Mouse (Mus musculus) embryonic facial prominence, embryonic 11.5 days (tissue): ENCODE measurements around the gene Dgkh. TPM values are rescaled to one million over a fixed set of nuclear protein-coding genes. Genes with fewer than 3 reads are reported as not detected.

Source experiments
- ATAC-seq: fragments of 200-750 bp; cut with Nextera tagmentation; replicated peaks from 2 replicates; pipeline ENCODE4 v1.8.0; 2017; ENCODE audit warnings: low read depth; ENCODE audit not compliant: insufficient number of reproducible peaks, low FRiP score, low TSS enrichment
- DNase-seq: peaks from one replicate; pipeline ENCODE4 v3.0.0-alpha.2; 2015; ENCODE audit warnings: low spot score
- H3K27ac ChIP-seq: fragments of 300-500 bp; sonication (generic); replicated peaks from 2 replicates; pipeline ENCODE4 v1.5.1; 2014; ENCODE audit warnings: mild to moderate bottlenecking, low read depth, low read length, control low read depth
- H3K27me3 ChIP-seq: fragments of 300-500 bp; sonication (generic); 2 replicates; pipeline ENCODE4 v1.6.1; 2014; ENCODE audit warnings: mild to moderate bottlenecking, low read length, moderate library complexity, mixed read lengths; ENCODE audit not compliant: control insufficient read depth, insufficient read depth
- H3K36me3 ChIP-seq: fragments of 300-500 bp; sonication (generic); replicated peaks from 2 replicates; pipeline ENCODE4 v1.6.1; 2014; ENCODE audit warnings: low read depth, mild to moderate bottlenecking, low read length, moderate library complexity, mixed read lengths; ENCODE audit not compliant: control insufficient read depth, insufficient read depth
- H3K4me1 ChIP-seq: fragments of 300-500 bp; sonication (generic); 2 replicates; pipeline ENCODE4 v1.6.1; 2014; ENCODE audit warnings: low read length, mixed read lengths; ENCODE audit not compliant: control insufficient read depth, insufficient read depth
- H3K4me2 ChIP-seq: fragments of 300-500 bp; sonication (generic); 2 replicates; pipeline ENCODE4 v1.6.1; 2014; ENCODE audit warnings: low read depth, mild to moderate bottlenecking, control low read depth, low read length, moderate library complexity
- H3K4me3 ChIP-seq: fragments of 300-500 bp; sonication (generic); 2 replicates; pipeline ENCODE4 v1.5.1; 2014; ENCODE audit warnings: low read depth, low read length, control low read depth
- H3K9ac ChIP-seq: fragments of 300-500 bp; sonication (generic); replicated peaks from 2 replicates; pipeline ENCODE4 v1.6.1; 2014; ENCODE audit warnings: mild to moderate bottlenecking, control low read depth, low read length
- H3K9me3 ChIP-seq: fragments of 300-500 bp; sonication (generic); replicated peaks from 2 replicates; pipeline ENCODE4 v1.6.1; 2016; ENCODE audit warnings: mild to moderate bottlenecking, low read length, inconsistent platforms, mixed read lengths; ENCODE audit not compliant: control insufficient read depth
- WGBS: fragments of 180-500 bp; shearing (Covaris S2); extraction: QIAGEN DNeasy Blood & Tissue Kit; methylation state at CpG from one replicate; pipeline ENCODE4 v1.1.7; 2014; 5-methylcytosine and 5-hydroxymethylcytosine counted together
- polyA plus RNA-seq: library from polyadenylated mRNA; unstranded; fragments of >200 nt; fragmentation: Nextera tagmentation; extraction: Ambion mirVana; gene quantifications from 2 replicates; pipeline ENCODE4 v1.2.1, GENCODE M21; 2014

Dgkh gene
- polyA plus RNA-seq, 1 experiment from 2014 or later: 1.2 TPM

- Histone ChIP-seq H3K4me2 (no peak overlapping the region), H3K27ac (no peak overlapping the region), H3K4me3 (no peak overlapping the region), H3K36me3 (no peaks in the 10 kb centered on the region), H3K4me1 (no peaks in the 10 kb centered on the region), H3K9me3 (no peaks in the 10 kb centered on the region; the same call in 1 of the 2 replicates), H3K9ac (no peak overlapping the region), H3K27me3 (no peaks in the 10 kb centered on the region)
- 87% methylated on average over 3 of the region's 3 CpGs for WGBS
- ATAC-seq (no peak), DNase-seq (no peak)
Observed at GRCm38 (mm10) chr14:78699634-78700033, 32.9 kb downstream of the Dgkh start.

- ATAC-seq (no peak), DNase-seq (no peak)
- Histone ChIP-seq H3K9ac (no peak overlapping the region), H3K36me3 (no peaks in the 10 kb centered on the region), H3K4me1 (no peaks in the 10 kb centered on the region), H3K4me2 (no peak overlapping the region), H3K4me3 (no peak overlapping the region), H3K9me3 (no peaks in the 10 kb centered on the region; the same call in 1 of the 2 replicates), H3K27me3 (no peaks in the 10 kb centered on the region), H3K27ac (no peak overlapping the region)
- WGBS: 87% methylated on average over 5 of the region's 5 CpGs
Observed at GRCm38 (mm10) chr14:78699196-78699595, 33.4 kb downstream of the Dgkh start.

GRCm38 (mm10) chr14:78694121-78694520, 38.5 kb downstream of the Dgkh start:
- no peak overlapping the region for H3K27ac ChIP-seq
- ATAC-seq (no peak), DNase-seq (no peak)
- WGBS: 92% methylated on average over 8 of the region's 8 CpGs
- no peaks in the 10 kb centered on the region; the same call in 1 of the 2 replicates for H3K9me3 ChIP-seq
- H3K4me3 ChIP-seq: no peak overlapping the region
- no peaks in the 10 kb centered on the region for H3K27me3 ChIP-seq
- H3K36me3 ChIP-seq: no peaks in the 10 kb centered on the region
- H3K4me1 ChIP-seq: no peaks in the 10 kb centered on the region
- H3K4me2 ChIP-seq: no peak overlapping the region
- no peak overlapping the region for H3K9ac ChIP-seq

- Histone ChIP-seq H3K9me3 (no peaks in the 10 kb centered on the region), H3K36me3 (no peaks in the 10 kb centered on the region), H3K4me2 (no peak overlapping the region), H3K9ac (no peak overlapping the region), H3K27me3 (no peaks in the 10 kb centered on the region), H3K4me1 (no peaks in the 10 kb centered on the region), H3K4me3 (no peak overlapping the region), H3K27ac (no peak overlapping the region)
- DNase-seq: no peak
- WGBS: 54% methylated on average over 4 of the region's 4 CpGs
- no peak for ATAC-seq
Observed at GRCm38 (mm10) chr14:78692602-78693001, 40.0 kb downstream of the Dgkh start.

GRCm38 (mm10) chr14:78691926-78692487, 40.6 kb downstream of the Dgkh start:
- no peaks in the 10 kb centered on the region for H3K27me3 ChIP-seq
- H3K4me3 ChIP-seq: no peak overlapping the region
- ATAC-seq: no peak
- H3K9me3 ChIP-seq: no peaks in the 10 kb centered on the region
- no peak overlapping the region for H3K9ac ChIP-seq
- 50% methylated on average over 5 of the region's 5 CpGs for WGBS
- H3K4me1 ChIP-seq: no peaks in the 10 kb centered on the region
- DNase-seq: no peak
- H3K27ac ChIP-seq: no peak overlapping the region
- no peaks in the 10 kb centered on the region for H3K36me3 ChIP-seq
- H3K4me2 ChIP-seq: no peak overlapping the region

- Histone ChIP-seq H3K27me3 (no peaks in the 10 kb centered on the region), H3K27ac (no peak overlapping the region), H3K9me3 (no peaks in the 10 kb centered on the region), H3K36me3 (no peaks in the 10 kb centered on the region), H3K9ac (no peak overlapping the region), H3K4me2 (no peak overlapping the region), H3K4me1 (no peaks in the 10 kb centered on the region), H3K4me3 (no peak overlapping the region)
- no peak for ATAC-seq
- no peak for DNase-seq
- 80% methylated on average over 1 of the region's 1 CpGs for WGBS
Observed at GRCm38 (mm10) chr14:78690883-78691282, 41.7 kb downstream of the Dgkh start.

- DNase-seq: no peak
- no peaks in the 10 kb centered on the region for H3K36me3 ChIP-seq
- no peak overlapping the region for H3K9ac ChIP-seq
- no peak overlapping the region for H3K4me2 ChIP-seq
- H3K27me3 ChIP-seq: no peaks in the 10 kb centered on the region
- no peaks in the 10 kb centered on the region for H3K9me3 ChIP-seq
- no peak overlapping the region for H3K27ac ChIP-seq
- no peak overlapping the region for H3K4me3 ChIP-seq
- no peak for ATAC-seq
- H3K4me1 ChIP-seq: no peaks in the 10 kb centered on the region
- WGBS: 80% methylated on average over 4 of the region's 4 CpGs
Observed at GRCm38 (mm10) chr14:78690387-78690786, 42.2 kb downstream of the Dgkh start.

GRCm38 (mm10) chr14:78689950-78690349, 42.6 kb downstream of the Dgkh start:
- WGBS: 87% methylated on average over 9 of the region's 9 CpGs
- no peak for ATAC-seq

More at GRCm38 (mm10) chr14:78689950-78690349, 42.6 kb downstream of the Dgkh start:
- Histone ChIP-seq H3K4me3 (no peak overlapping the region), H3K9ac (no peak overlapping the region), H3K27me3 (no peaks in the 10 kb centered on the region), H3K27ac (no peak overlapping the region), H3K9me3 (no peaks in the 10 kb centered on the region), H3K4me2 (no peak overlapping the region), H3K36me3 (no peaks in the 10 kb centered on the region), H3K4me1 (no peaks in the 10 kb centered on the region)
- no peak for DNase-seq
